Mouse (Mus musculus): ENCODE measurements around the gene Cma2.

GRCm38 (mm10) chr14:56013147-56013546 is 62.4 kb downstream of the Cma2 start:
- no peak for TF ChIP-seq POLR2A (IDR thresholded peaks at IDR 0.05; ENCODE audit: borderline replicate concordance, extremely low read depth, insufficient read depth, insufficient read length, poor library complexity, severe bottlenecking)
- no peak for TF ChIP-seq CTCF (IDR thresholded peaks at IDR 0.05; ENCODE audit: borderline replicate concordance, extremely low read depth, insufficient read depth, insufficient read length)
